In the genomic region with DNA sequence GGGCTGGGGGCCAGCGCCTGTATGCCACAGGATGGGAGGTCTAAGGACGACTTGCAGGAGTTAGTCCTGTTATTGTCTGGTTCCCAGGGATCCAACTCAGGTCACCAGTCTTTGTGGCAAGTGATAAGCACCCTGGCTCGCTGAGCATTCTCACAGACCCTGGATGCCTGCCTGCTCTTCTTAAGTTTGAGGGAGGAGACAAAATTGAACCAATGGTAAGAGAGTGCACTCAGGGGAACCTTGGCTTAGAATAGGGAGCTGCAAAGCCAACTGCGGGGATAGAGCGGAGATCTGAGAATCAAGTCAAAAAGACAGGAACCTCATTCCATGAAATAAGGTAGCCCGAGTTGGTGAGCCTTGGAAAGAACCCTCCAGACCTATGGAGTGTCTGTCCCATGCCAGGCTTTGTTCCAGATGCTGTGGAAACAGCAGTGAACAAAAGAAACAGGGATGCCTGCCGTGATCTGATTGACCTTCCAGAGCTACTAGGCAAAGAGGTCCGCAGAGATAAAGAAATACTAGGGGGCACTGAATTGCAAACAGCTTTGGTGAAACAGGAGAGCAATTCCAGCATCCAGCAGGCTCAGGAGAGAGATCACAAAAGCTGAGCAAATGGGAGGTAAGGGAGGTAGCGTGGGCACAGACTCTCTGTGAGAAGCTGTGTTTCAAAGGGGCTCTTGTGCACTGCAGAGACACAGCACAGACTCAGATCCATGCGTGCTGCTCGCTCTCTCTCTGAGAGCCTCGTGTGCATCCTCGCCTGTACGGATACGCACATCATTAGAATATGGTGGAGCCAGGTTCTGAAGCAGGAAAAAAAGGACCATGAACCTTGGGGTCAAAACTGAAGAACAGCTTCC, we compare ENCODE assay signal across 9 mouse cellular contexts.
DNase-seq lines count a peak whose midpoint lies in the region; ATAC-seq and TF ChIP-seq lines count a peak whose summit lies in the region.
"Had no signal": no experiment of that assay in that cellular context is flagged by ENCODE, and none has a peak within 500 bp of the region (broad histone marks: within the 10 kb centered on the region; RNA-seq: fewer than 3 reads in every experiment).

No protein-coding gene starts in this region.

- peak overlapping the region; percentile 48 for H3K4me2 ChIP-seq in hindbrain, embryonic 15.5 days
- H3K4me2 ChIP-seq in intestine, embryonic 16.5 days (ENCODE audit: low read depth, low read length) = no peak overlapping the region

- H3K9me3 ChIP-seq in hindbrain, embryonic 15.5 days = no peaks in the 10 kb centered on the region
- no peaks in the 10 kb centered on the region for H3K9me3 ChIP-seq in intestine, embryonic 16.5 days (ENCODE audit: control insufficient read depth, low read length)

- H3K27ac ChIP-seq in left cerebral cortex, adult 2 months = peak overlapping the region; percentile 36; the same call in 1 of the 2 replicates
- H3K27ac ChIP-seq in hindbrain, embryonic 15.5 days (replicated peaks) = peak overlapping the region; percentile 63
- peak overlapping the region; percentile 17; the same call in 1 of the 2 replicates for H3K27ac ChIP-seq in olfactory bulb, adult 2 months (ENCODE audit: insufficient read depth, low read depth, low read length)
- H3K27ac ChIP-seq in intestine, embryonic 16.5 days (ENCODE audit: low read length) = no peak overlapping the region

- no peaks in the 10 kb centered on the region for H3K27me3 ChIP-seq in hindbrain, embryonic 15.5 days
- H3K27me3 ChIP-seq in intestine, embryonic 16.5 days (replicated peaks; ENCODE audit: control insufficient read depth, insufficient read depth, low read length) = no peaks in the 10 kb centered on the region

- no peak overlapping the region for H3K4me3 ChIP-seq in left cerebral cortex, adult 2 months
- H3K4me3 ChIP-seq in hindbrain, embryonic 15.5 days = peak overlapping the region; percentile 23
- peak overlapping the region; percentile 6 for H3K4me3 ChIP-seq in olfactory bulb, adult 2 months (ENCODE audit: insufficient read depth, low read depth, low read length)
- no peak overlapping the region for H3K4me3 ChIP-seq in intestine, embryonic 16.5 days (ENCODE audit: low read length)
- H3K4me3 ChIP-seq: erythroblast, embryonic 14.5 days had no signal

- no peak for TF ChIP-seq CTCF in left cerebral cortex, adult 2 months (IDR thresholded peaks at IDR 0.05)
- no peak for TF ChIP-seq CTCF in olfactory bulb, adult 2 months (IDR thresholded peaks at IDR 0.05; ENCODE audit: insufficient read depth, low read depth, low read length)

- ATAC-seq in hindbrain, embryonic 15.5 days (ENCODE audit: low FRiP score, low read depth) = peak; percentile 81; the same call in 1 of the 2 replicates
- no peak for ATAC-seq in intestine, embryonic 16.5 days

- WGBS in hindbrain, embryonic 15.5 days = 15% methylated on average over 15 of the region's 15 CpGs
- WGBS in olfactory bulb, adult 2 months = 18% methylated on average over 15 of the region's 15 CpGs
- 51% methylated on average over 15 of the region's 15 CpGs for WGBS in intestine, embryonic 16.5 days

- peaks cover 21% of the 10 kb centered on the region for H3K4me1 ChIP-seq in hindbrain, embryonic 15.5 days (replicated peaks)
- peaks cover 3% of the 10 kb centered on the region; the same call in 1 of the 2 replicates for H3K4me1 ChIP-seq in olfactory bulb, adult 2 months (ENCODE audit: control insufficient read depth, insufficient read depth, low read length)
- H3K4me1 ChIP-seq in intestine, embryonic 16.5 days (ENCODE audit: control insufficient read depth, insufficient read depth, low read length) = peaks cover 5% of the 10 kb centered on the region; the same call in 1 of the 2 replicates

- no peak for DNase-seq in left cerebral cortex, adult 2 months (ENCODE audit: extremely low spot score in 1 of 2, low spot score in 2 of 2)
- DNase-seq in left cerebral cortex, postnatal 4 days = no peak
- peak; percentile 56 for DNase-seq in gastrocnemius, postnatal 10 days
- DNase-seq in adrenal gland, postnatal 4 days (ENCODE audit: low spot score in 2 of 2) = no peak
- DNase-seq in kidney, postnatal 4 days = no peak

- no peaks in the 10 kb centered on the region for H3K36me3 ChIP-seq in hindbrain, embryonic 15.5 days
- no peaks in the 10 kb centered on the region for H3K36me3 ChIP-seq in intestine, embryonic 16.5 days (ENCODE audit: control insufficient read depth, insufficient read depth, low read length)

- H3K9ac ChIP-seq in hindbrain, embryonic 15.5 days = peak overlapping the region; percentile 34
- H3K9ac ChIP-seq in intestine, embryonic 16.5 days (ENCODE audit: low read depth, low read length) = no peak overlapping the region; the same call in 1 of the 2 replicates

- no peak for TF ChIP-seq POLR2A in olfactory bulb, adult 2 months (IDR thresholded peaks at IDR 0.05; ENCODE audit: insufficient read depth, low read depth, low read length)

- intact Hi-C loops in left cerebral cortex, adult 2 months (cut with DNase I) = loop anchor here (5.0 kb wide), 1 partner anchor 115 kb away; no protein-coding TSS in a partner anchor
- intact Hi-C loops in left cerebral cortex, postnatal 4 days (cut with DNase I) = no loop called here

Comparison
In these comparisons a context has a peak if more than half of its experiments do, and no peak if none do; other contexts are left out.
1. H3K4me3 ChIP-seq: peak in hindbrain, embryonic 15.5 days (single experiment) and olfactory bulb, adult 2 months (single experiment); none in left cerebral cortex, adult 2 months (single experiment) and intestine, embryonic 16.5 days (single experiment).